ENCODE assay signal across 31 mouse cellular contexts in the genomic region with DNA sequence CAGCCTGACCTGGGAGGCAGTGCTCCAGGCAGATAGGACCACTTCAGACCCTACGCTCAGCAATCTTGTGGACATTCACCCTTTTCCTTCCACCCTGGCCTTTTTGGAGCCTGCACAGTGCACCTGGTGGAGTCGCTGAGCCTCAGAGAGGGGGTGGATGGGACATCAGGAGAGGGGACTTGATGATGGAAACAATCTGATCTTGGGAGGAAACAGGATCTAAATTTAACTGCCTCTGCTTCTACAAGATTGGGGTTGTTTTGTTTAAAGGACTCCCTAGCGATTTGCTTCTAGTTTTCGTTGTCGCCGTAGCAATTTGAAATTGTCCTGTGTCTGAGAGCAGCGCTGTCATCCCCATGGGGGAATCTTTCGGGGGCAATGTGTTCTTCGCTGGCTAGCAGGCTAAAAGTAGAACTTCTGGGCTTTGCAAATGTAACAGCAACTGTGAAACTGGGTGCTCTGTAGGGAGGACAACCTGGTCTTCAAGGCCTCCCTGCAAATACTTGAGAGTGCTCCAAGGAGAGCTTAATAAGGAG. TPM values are rescaled to one million over a fixed set of nuclear protein-coding genes. Genes with fewer than 3 reads are reported as not detected.
A peak's percentile ranks its signal among the peaks of the same experiment; 100 is the strongest.
DNase-seq lines count a peak whose midpoint lies in the region; TF ChIP-seq lines count a peak whose summit lies in the region.
"Had no signal": no experiment of that assay in that cellular context is flagged by ENCODE, and none has a peak within 500 bp of the region (broad histone marks: within the 10 kb centered on the region; RNA-seq: fewer than 3 reads in every experiment).

No protein-coding gene starts in this region.

- no peak for DNase-seq in gastrocnemius, adult 2 months
- DNase-seq in gastrocnemius, adult 18-20 months (ENCODE audit: low spot score), result no peak
- DNase-seq in heart, adult 8-10 months (ENCODE audit: low spot score), result peak; percentile 45
- no peak for DNase-seq in heart, postnatal 4 days
- DNase-seq in spleen, postnatal 36 days (ENCODE audit: low spot score in 2 of 2), result peak; percentile 25 to 43
- DNase-seq in spleen, adult 18-20 months, result no peak
- peak; percentile 12 for DNase-seq in skeletal muscle tissue, adult 2 months (ENCODE audit: low read depth, low spot score)
- no peak for DNase-seq in thymus, postnatal 4 days
- DNase-seq: adrenal gland, postnatal 14 days; cerebellum, adult 2 months; cerebellum, postnatal 25 days; kidney, adult 18-20 months; layer of hippocampus, adult 9-11 months; lung, embryonic 14.5 days; lung, postnatal 14 days; retina, postnatal 1 day; right cerebral cortex, postnatal 14 days; thymus, adult 2 months; thymus, postnatal 36 days had no signal

- H3K4me3 ChIP-seq in gastrocnemius, adult 2 months, result no peak overlapping the region
- H3K4me3 ChIP-seq: embryonic facial prominence, embryonic 10.5 days; embryonic facial prominence, embryonic 15.5 days; forebrain, embryonic 13.5 days; hindbrain, embryonic 10.5 days; hindbrain, embryonic 15.5 days; kidney, embryonic 15.5 days; limb, embryonic 10.5 days; limb, embryonic 15.5 days; midbrain, embryonic 10.5 days; midbrain, embryonic 15.5 days; neural tube, embryonic 15.5 days had no signal

- intact Hi-C loops in gastrocnemius, adult 2 months (cut with DNase I), result no loop called here

- no peak for TF ChIP-seq CTCF in gastrocnemius, adult 2 months (IDR thresholded peaks at IDR 0.05)

- peak overlapping the region; percentile 56 for H3K27ac ChIP-seq in gastrocnemius, adult 2 months
- H3K27ac ChIP-seq: embryonic facial prominence, embryonic 10.5 days; embryonic facial prominence, embryonic 15.5 days; forebrain, embryonic 13.5 days; hindbrain, embryonic 10.5 days; hindbrain, embryonic 15.5 days; kidney, embryonic 15.5 days; limb, embryonic 10.5 days; limb, embryonic 15.5 days; liver, embryonic 14.5 days; midbrain, embryonic 10.5 days; midbrain, embryonic 15.5 days; neural tube, embryonic 15.5 days had no signal

RNA-seq across cellular contexts. Expression of a gene that starts 59.9 kb away (rescaled TPM):
- total RNA-seq in gastrocnemius, adult 2 months (2021), result 1 to 10 TPM; 2.8 to 8.4 TPM
- total RNA-seq in gastrocnemius, adult 18-20 months (2021), result 1 to 10 TPM; 4.8 to 8.7 TPM
- 10 to 100 TPM in 2 of 4 experiments, 1 to 10 TPM in 2; 7.6 to 10.6 (median 9.4) TPM for total RNA-seq in heart, adult 8-10 months (2022)
- total RNA-seq in heart, postnatal 4 days (2021), result 10 to 100 TPM; 15.1 to 15.5 TPM

Comparison
In these comparisons a context has a peak if more than half of its experiments do, and no peak if none do; other contexts are left out.
1. DNase-seq: peak in heart, adult 8-10 months (single experiment), spleen, postnatal 36 days (2 of 2) and skeletal muscle tissue, adult 2 months (single experiment); none in gastrocnemius, adult 2 months (single experiment), gastrocnemius, adult 18-20 months (single experiment), heart, postnatal 4 days (single experiment), spleen, adult 18-20 months (0 of 2) and thymus, postnatal 4 days (single experiment).